Mouse (Mus musculus) ovary, adult 10 weeks (tissue): ENCODE results near the gene Fam92a. TPM values are rescaled to one million over a fixed set of nuclear protein-coding genes. Genes with fewer than 3 reads are reported as not detected.

Experiments
- polyA plus RNA-seq: library from polyadenylated mRNA; stranded (reverse); fragments of 350-450 nt; fragmentation: Illumina TruSeq; extraction: RNeasy Lipid Tissue Mini Kit (QIAGEN cat#74804); gene quantifications from one replicate; pipeline ENCODE4 v1.2.3, GENCODE M21; 2014

Fam92a gene
- polyA plus RNA-seq: 179 TPM

DNA sequence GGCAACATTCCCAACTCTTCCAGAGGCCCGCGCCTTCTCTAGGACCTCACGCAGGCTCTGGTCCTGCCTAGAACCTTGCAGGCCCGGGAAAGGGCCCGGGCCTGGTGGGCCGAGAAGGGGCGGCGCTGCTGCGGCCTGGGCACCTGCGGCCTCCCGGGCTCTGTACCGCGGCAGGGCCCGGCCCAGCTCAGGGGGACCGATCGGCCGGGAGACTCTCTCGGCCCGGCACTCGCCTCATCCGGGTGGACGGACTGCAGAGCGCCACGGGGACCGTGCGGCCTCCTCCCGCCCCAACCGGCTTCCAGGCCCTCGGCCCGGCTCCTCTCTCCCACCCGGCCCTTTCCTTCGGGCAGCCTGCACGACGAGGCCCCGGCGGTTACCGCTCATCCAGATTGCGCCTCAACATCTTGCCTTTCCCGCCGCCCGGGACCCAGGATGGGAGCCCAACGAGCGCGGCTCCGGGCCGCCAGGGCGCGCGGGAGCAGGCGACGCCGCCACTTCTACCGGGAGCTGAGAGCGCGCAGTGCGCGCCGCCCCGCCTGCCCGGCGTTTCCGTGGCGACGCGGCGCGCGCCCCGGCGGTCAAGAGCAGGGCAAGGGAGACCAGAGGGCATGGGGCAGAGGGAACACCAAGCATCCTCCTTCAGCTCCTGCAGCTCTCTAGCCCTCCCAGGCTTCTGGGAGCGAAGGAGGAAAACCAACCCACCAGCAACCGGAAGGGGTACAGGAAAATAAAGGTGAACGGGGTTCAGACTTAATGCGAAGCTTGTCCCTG, at the start of gene Fam92a:
Gene Fam92a, minus strand, starts transcription at position 698 of the 774 bp plus-strand sequence.

GRCm38 (mm10) chr4:12140141-12140567, 31.7 kb downstream of the Fam92a start, which contains the start of gene Rbm12b1:
Gene Rbm12b1, plus strand, starts transcription at chr4:12140264.

Other genes with a start within 250 kb of the Fam92a start
- gene Gm10604, start 190.8 kb downstream of the Fam92a start, polyA plus RNA-seq: not detected
- 66.6 TPM for gene Rbm12b2, start 82.6 kb downstream of the Fam92a start, polyA plus RNA-seq
- 39.5 TPM for gene Rbm12b1, start 31.8 kb downstream of the Fam92a start, polyA plus RNA-seq